Mouse (Mus musculus): Measurements from ENCODE around the gene Vmn2r84. TPM values are rescaled to one million over a fixed set of nuclear protein-coding genes. Genes with fewer than 3 reads are reported as not detected.
A peak's percentile ranks its signal among the peaks of the same experiment; 100 is the strongest.
"Not testable (repeated sequence)": the region's sequence is repeated elsewhere in the genome, so short reads cannot be mapped to it uniquely, and the experiment has no call there.

Gene Vmn2r84
- polyA plus RNA-seq (2016; fragmentation: Nextera tagmentation; extraction: Ambion mirVana) = 0.01 TPM in 1 of 2 replicates, not detected in the other

- no peaks in the 10 kb centered on the region for H3K9me3 ChIP-seq
- no peak within 1 kb of the TSS for H3K27ac ChIP-seq
- no peak within 1 kb of the TSS for H3K4me2 ChIP-seq (replicated peaks)
- no peaks in the 10 kb centered on the region for H3K27me3 ChIP-seq (replicated peaks)
- H3K9ac ChIP-seq = no peak within 1 kb of the TSS
- ATAC-seq (ENCODE audit: low FRiP score, low read depth) = no peak
- H3K4me1 ChIP-seq = no peaks in the 10 kb centered on the region
- no peaks in the 10 kb centered on the region for H3K36me3 ChIP-seq
- H3K4me3 ChIP-seq = no peak within 1 kb of the TSS
Observed at GRCm38 (mm10) chr10:130394232-130394631, at the start of gene Vmn2r84. TSS of gene Vmn2r84 (minus strand) at chr10:130394332.

GRCm38 (mm10) chr10:130434185-130434898 lies 40.2 kb upstream of the Vmn2r84 start:
- not testable (repeated sequence) for H3K9me3 ChIP-seq; H3K9ac ChIP-seq; ATAC-seq (ENCODE audit: low FRiP score, low read depth); H3K4me1 ChIP-seq; H3K27ac ChIP-seq; H3K4me2 ChIP-seq (replicated peaks); H3K27me3 ChIP-seq (replicated peaks); H3K36me3 ChIP-seq; H3K4me3 ChIP-seq
- WGBS = 90% methylated on average over 11 of the region's 11 CpGs

DNA sequence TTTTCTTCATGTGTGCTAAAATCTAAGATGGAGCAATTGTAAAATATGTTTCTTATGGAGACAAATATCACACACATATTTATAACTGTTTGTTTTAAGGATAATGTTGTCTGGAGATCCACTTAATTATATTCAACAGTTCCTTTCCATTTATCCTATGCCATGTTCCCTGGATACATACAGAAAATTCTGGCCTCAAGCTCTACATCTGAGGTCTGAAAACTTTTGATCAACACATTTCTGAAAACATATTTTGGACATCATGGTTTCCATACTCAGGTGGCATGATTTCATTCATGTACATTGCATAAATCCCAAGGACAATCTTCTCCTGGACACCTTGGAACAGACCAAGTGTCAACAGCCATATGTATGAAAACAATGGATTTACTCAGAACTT lies 35.5 kb upstream of the Vmn2r84 start, which contains the start of gene Vmn2r85:
Gene Vmn2r85 (minus strand): TSS at position 101 of the 400 bp plus-strand sequence.
- H3K9me3 ChIP-seq; H3K27ac ChIP-seq; H3K36me3 ChIP-seq; H3K4me1 ChIP-seq; H3K9ac ChIP-seq; H3K4me2 ChIP-seq (replicated peaks); H3K4me3 ChIP-seq; H3K27me3 ChIP-seq (replicated peaks); ATAC-seq (ENCODE audit: low FRiP score, low read depth): not testable (repeated sequence)

DNA sequence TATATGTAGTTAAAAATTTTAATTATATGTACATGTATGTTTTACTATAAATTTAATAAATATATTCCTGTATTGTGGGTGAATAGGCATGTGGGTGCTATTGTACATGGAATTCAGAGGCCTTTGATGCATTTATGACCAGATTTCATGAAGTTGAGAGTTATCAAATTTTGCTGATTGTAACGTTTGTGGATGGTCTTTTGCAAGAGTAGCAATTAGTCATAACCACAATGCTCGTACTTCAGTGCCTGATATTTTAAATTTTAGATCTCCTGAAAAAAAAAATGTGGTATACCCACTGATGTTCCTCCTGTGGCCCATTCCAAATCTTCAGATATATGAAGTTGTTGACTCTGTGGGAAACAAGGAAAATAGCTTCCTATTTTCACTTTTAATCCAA lies 28.2 kb upstream of the Vmn2r84 start:
- H3K4me2 ChIP-seq (replicated peaks); H3K36me3 ChIP-seq; H3K27ac ChIP-seq; H3K9me3 ChIP-seq; H3K4me3 ChIP-seq; ATAC-seq (ENCODE audit: low FRiP score, low read depth); H3K27me3 ChIP-seq (replicated peaks); H3K9ac ChIP-seq; H3K4me1 ChIP-seq: not testable (repeated sequence)
- 78% methylated on average over 2 of the region's 2 CpGs for WGBS

DNA sequence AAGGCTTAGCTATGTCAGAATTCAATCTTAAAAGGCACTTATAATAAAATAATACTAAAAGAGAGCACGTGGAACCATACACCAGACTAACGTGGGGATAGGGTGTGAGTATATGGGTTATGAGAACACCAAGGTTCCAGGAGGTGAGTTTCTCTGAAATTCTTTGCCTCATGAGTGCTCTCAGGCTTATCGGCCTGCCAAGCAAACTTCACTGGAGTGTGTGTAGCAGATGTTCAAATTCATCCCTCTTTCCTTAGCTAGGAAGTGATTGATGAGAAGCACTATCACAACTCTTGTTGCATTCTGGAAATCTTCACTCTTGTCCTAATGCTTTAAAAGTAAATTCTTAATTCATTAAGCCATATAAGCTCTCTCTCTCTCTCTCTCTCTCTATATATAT lies 26.3 kb upstream of the Vmn2r84 start:
- H3K4me2 ChIP-seq (replicated peaks) = no peak overlapping the region
- 83% methylated on average over 3 of the region's 3 CpGs for WGBS
- H3K4me3 ChIP-seq = no peak overlapping the region
- no peaks in the 10 kb centered on the region for H3K9me3 ChIP-seq
- H3K27ac ChIP-seq = no peak overlapping the region
- no peak for ATAC-seq (ENCODE audit: low FRiP score, low read depth)
- H3K27me3 ChIP-seq (replicated peaks) = no peaks in the 10 kb centered on the region
- no peaks in the 10 kb centered on the region for H3K4me1 ChIP-seq
- no peaks in the 10 kb centered on the region for H3K36me3 ChIP-seq
- H3K9ac ChIP-seq = no peak overlapping the region

DNA sequence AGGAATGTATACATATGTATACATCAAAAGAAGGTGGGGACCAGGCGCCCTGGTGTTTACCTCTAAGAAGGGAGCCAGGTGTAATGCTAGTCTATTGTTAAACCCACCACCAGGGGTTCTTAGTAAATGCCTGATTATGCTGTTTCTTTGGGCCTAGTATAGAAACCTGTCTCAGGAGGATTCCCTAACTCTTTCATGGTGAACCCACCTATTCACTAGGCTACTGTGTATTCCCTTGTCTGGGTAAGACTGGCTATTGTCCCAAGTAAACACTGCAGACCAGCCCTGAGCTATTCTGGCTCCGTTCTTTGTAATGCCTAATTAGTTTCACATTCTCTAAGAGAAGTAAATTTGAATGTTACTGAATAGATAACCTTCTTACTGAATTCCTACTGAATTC lies 25.8 kb upstream of the Vmn2r84 start:
- H3K9me3 ChIP-seq; H3K4me1 ChIP-seq; H3K9ac ChIP-seq; ATAC-seq (ENCODE audit: low FRiP score, low read depth); H3K27ac ChIP-seq; H3K4me3 ChIP-seq; H3K4me2 ChIP-seq (replicated peaks); H3K27me3 ChIP-seq (replicated peaks); H3K36me3 ChIP-seq: not testable (repeated sequence)
- WGBS = 44% methylated on average over 2 of the region's 2 CpGs

DNA sequence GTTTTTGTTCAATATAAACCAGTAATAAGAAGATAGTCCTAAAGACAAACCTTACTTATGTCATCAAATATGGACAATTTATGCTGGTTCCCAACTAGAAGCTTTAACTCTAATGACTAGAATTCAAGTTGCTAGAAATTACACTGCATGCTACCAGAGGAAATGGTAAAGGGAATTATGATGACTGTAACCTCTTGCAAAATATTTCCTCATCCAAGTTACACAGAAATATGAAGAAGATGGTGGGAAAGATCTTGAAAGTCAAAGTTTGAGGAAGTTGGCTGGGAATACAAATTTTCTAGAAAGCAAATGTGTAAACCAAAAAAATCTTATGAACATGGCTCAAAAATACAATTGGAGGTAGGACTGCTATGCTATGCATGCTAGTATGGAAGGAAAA lies 22.2 kb upstream of the Vmn2r84 start:
- not testable (repeated sequence) for H3K4me3 ChIP-seq; H3K9ac ChIP-seq; H3K9me3 ChIP-seq; H3K27me3 ChIP-seq (replicated peaks); ATAC-seq (ENCODE audit: low FRiP score, low read depth); H3K27ac ChIP-seq; H3K4me2 ChIP-seq (replicated peaks); H3K36me3 ChIP-seq; H3K4me1 ChIP-seq

- ATAC-seq (ENCODE audit: low FRiP score, low read depth) = peak; percentile 58; the same call in 1 of the 2 replicates
- not testable (repeated sequence) for H3K9me3 ChIP-seq; H3K9ac ChIP-seq; H3K27me3 ChIP-seq (replicated peaks); H3K4me1 ChIP-seq; H3K4me2 ChIP-seq (replicated peaks); H3K36me3 ChIP-seq; H3K27ac ChIP-seq; H3K4me3 ChIP-seq
- WGBS = 79% methylated on average over 31 of the region's 35 CpGs
Observed at GRCm38 (mm10) chr10:130412167-130412698, 18.1 kb upstream of the Vmn2r84 start.

DNA sequence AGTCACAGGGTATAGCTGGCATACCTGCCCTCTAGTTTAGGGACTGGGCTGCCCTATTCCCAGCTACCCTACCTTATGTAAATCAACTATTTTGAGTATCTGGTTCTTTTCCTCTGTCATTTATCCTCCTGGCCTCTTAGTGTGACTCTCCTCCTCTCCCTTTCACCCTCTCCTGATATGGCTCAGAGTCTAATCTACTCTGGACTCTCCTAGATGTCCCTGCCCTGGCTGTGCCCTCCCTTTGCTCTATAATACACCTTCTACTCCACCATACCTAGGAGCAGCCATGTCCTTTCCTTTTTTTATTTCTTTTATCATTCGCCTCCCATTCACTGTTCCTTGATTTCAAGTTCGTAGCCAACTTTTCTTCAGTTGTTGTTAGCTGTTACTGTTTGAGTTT lies 19.0 kb downstream of the Vmn2r84 start:
- no peak overlapping the region for H3K4me3 ChIP-seq
- H3K9ac ChIP-seq = no peak overlapping the region
- WGBS = 90% methylated on average over 2 of the region's 2 CpGs
- H3K9me3 ChIP-seq = no peaks in the 10 kb centered on the region
- no peaks in the 10 kb centered on the region for H3K27me3 ChIP-seq (replicated peaks)
- H3K4me1 ChIP-seq = no peaks in the 10 kb centered on the region
- H3K4me2 ChIP-seq (replicated peaks) = no peak overlapping the region
- H3K27ac ChIP-seq = no peak overlapping the region
- ATAC-seq (ENCODE audit: low FRiP score, low read depth) = no peak
- no peaks in the 10 kb centered on the region for H3K36me3 ChIP-seq

- Histone ChIP-seq H3K36me3 (no peaks in the 10 kb centered on the region), H3K4me1 (no peaks in the 10 kb centered on the region), H3K27me3 (replicated peaks) (no peaks in the 10 kb centered on the region), H3K27ac (no peak overlapping the region), H3K9me3 (no peaks in the 10 kb centered on the region), H3K4me2 (replicated peaks) (no peak overlapping the region), H3K4me3 (no peak overlapping the region), H3K9ac (no peak overlapping the region)
- WGBS = 90% methylated on average over 2 of the region's 2 CpGs
- no peak for ATAC-seq (ENCODE audit: low FRiP score, low read depth)
Observed at GRCm38 (mm10) chr10:130372491-130373173, 21.5 kb downstream of the Vmn2r84 start.

DNA sequence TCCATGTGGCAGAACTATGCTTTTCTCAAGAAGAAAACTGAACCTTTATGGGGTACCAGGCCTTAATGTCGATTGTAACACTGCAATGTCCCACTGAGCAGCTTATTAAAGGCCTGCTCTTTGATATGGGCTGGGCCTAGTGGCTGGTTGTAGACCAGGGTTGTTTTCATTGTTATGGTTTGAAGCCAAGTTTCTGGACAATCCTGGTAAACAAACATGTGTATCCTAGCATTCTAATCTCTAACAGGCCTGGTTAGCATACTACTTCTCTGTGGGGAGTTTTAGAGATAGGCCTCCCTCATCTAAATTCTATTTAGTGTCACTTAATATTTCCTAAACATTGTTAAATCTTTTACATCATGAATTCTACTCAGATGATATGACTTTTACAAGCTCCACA lies 22.5 kb downstream of the Vmn2r84 start:
- Histone ChIP-seq H3K27me3 (replicated peaks) (no peaks in the 10 kb centered on the region), H3K9ac (no peak overlapping the region), H3K27ac (no peak overlapping the region), H3K9me3 (no peaks in the 10 kb centered on the region), H3K4me3 (no peak overlapping the region), H3K4me2 (replicated peaks) (no peak overlapping the region), H3K36me3 (no peaks in the 10 kb centered on the region), H3K4me1 (no peaks in the 10 kb centered on the region)
- ATAC-seq (ENCODE audit: low FRiP score, low read depth) = no peak
- WGBS = 62% methylated on average over 1 of the region's 1 CpGs

GRCm38 (mm10) chr10:130370005-130370682 lies 24.0 kb downstream of the Vmn2r84 start:
- Histone ChIP-seq H3K36me3 (no peaks in the 10 kb centered on the region), H3K4me1 (no peaks in the 10 kb centered on the region), H3K27me3 (replicated peaks) (no peaks in the 10 kb centered on the region), H3K9me3 (no peaks in the 10 kb centered on the region), H3K27ac (no peak overlapping the region), H3K4me3 (no peak overlapping the region), H3K4me2 (replicated peaks) (no peak overlapping the region), H3K9ac (no peak overlapping the region)
- ATAC-seq (ENCODE audit: low FRiP score, low read depth) = no peak
- 90% methylated on average over 2 of the region's 2 CpGs for WGBS

Data from neural tube, embryonic 12.5 days (tissue).